Mouse (Mus musculus): Measurements from ENCODE around the gene Gm10964. TPM values are rescaled to one million over a fixed set of nuclear protein-coding genes. Genes with fewer than 3 reads are reported as not detected.

Gm10964 gene
- not detected in 2 replicates for total RNA-seq (2023)

DNA sequence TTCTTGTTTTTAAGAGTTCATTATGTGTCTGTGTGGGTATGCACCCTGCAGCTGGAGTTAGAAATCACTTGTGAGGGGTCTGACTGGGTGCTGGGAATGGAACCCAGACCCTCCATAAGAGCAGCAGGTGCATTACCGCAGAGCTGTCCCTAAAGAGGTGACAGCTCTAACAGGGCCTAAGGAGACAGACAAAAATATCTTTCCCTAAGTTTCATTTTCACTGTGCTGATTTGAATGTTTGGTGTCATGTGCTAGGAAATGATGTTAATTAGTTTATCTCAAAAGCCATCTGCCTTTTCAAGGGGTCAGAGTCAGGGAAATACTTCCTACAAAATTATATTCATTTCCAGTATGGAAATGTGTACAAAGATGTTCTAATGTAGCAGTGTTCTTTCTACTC lies at the start of gene Gm10964:
Gene Gm10964 (plus strand): TSS at position 38 of the 400 bp plus-strand sequence.

DNA sequence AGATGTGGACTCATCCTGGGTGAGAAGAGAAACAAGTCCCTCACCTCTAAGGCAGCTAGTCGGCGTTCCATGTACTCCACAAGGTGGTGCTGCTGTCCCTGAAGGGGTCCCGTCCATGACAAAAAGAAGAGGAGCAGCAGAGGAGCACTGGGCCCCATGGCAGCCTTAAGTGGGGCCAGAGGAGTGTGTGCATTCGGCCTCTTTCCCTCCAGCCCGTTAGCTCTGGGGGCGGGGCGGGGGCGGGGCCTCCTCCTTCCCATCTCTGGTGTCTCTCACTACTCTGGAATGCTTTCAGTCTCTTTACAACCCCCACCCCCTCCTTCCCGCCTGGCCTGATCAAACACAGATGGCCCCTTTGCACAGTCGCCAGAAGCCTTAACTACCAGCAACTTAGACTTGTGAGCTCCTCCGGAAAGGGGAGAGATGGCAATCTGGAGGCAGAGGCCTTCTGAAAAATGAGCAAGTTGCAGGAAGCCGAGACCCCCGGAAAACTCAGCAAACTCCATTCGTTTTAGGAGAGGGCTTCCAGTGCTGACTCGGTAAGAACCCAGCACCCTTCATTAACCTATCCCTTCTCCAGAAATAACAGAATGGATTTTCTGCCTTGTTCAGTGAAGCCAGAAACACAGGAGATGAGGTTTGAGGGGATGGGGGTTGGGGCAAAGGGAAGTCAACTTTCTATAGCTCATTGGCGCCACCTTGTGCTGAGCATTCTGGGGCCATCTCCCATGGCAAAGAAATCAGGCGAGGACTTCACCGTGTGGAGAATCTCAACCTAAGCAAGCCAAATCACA lies 1.2 kb upstream of the Gm10964 start, which contains the start of gene Olfml3:
Gene Olfml3 (minus strand): TSS at position 224 of the 794 bp plus-strand sequence.

DNA sequence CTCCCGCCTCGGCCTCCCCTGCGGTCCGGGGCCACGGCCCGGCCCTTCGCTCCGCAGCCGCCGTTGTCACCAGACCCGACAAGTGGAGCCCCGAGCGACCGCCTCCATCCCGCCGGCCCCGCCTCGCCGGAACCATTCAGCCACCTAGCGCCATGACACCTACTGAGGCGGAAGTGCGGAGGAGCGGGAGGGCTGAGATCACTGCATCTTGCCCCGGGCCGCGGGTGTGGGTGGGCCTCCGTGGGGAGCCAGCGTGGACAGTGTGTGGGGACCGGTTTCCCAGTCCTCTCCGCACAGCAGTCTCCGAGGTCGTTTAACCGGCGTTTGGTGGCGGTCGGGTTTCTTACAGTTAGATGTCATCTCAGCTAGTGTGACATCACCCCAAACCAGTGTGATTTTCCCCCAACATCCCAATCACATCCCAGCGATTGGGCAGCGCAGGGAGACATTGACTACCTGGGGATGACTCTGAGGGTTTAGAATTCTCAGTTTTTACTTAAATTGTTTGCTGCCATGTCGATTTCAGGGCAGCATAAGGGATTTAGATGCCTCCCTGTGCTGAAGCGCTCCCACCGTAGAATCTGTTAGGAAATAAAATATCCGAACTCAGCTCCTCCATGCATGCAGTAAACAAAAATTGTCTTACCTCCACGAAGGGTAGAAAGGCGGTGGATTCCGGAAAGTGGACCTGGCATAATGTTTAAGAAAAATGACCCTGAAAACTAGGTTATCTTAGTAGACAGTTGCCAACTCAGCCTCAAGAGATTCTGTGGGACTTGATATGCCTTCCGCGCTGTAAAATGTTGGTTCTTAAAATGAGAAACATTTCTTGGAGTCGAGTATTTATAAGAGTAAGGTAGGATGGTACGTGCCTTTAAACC lies 52.3 kb downstream of the Gm10964 start, which contains the start of gene Hipk1:
Gene Hipk1 (minus strand): TSS at position 334 of the 881 bp plus-strand sequence.

Other genes with a start within 250 kb of the Gm10964 start
- gene Syt6, start 164.1 kb upstream of the Gm10964 start, total RNA-seq (2023): not detected in 2 replicates
- not detected in 2 replicates for gene Atg4a-ps, start 93.3 kb upstream of the Gm10964 start, total RNA-seq (2023)
- 0.95 and 1.1 TPM in 2 replicates for gene Olfml3, start 1.4 kb upstream of the Gm10964 start, total RNA-seq (2023)
- 365 and 395 TPM in 2 replicates for gene Hipk1, start 52.2 kb downstream of the Gm10964 start, total RNA-seq (2023)
- 37.8 and 46.5 TPM in 2 replicates for gene Dclre1b, start 70.1 kb downstream of the Gm10964 start, total RNA-seq (2023)
- 15.1 and 27.7 TPM in 2 replicates for gene Ap4b1, start 70.2 kb downstream of the Gm10964 start, total RNA-seq (2023)
- 0.38 TPM in 1 of 2 replicates, not detected in the other for gene Gm43064, start 70.2 kb downstream of the Gm10964 start, total RNA-seq (2023)
- 0.54 and 0.75 TPM in 2 replicates for gene Bcl2l15, start 93.2 kb downstream of the Gm10964 start, total RNA-seq (2023)
- gene Ptpn22, start 120.4 kb downstream of the Gm10964 start, total RNA-seq (2023): 47.2 and 54.4 TPM in 2 replicates
- gene Rsbn1, start 174.8 kb downstream of the Gm10964 start, total RNA-seq (2023): 15.5 and 19.5 TPM in 2 replicates
- gene Phtf1, start 228.7 kb downstream of the Gm10964 start, total RNA-seq (2023): 8.1 and 11.3 TPM in 2 replicates